Mouse (Mus musculus) macrophage (primary cell): Measurements from ENCODE around the gene Igsf21. TPM values are rescaled to one million over a fixed set of nuclear protein-coding genes. Genes with fewer than 3 reads are reported as not detected.

Experiments used
- H3K27ac ChIP-seq: fragments of 350-480 bp; formaldehyde crosslinking; 2 replicates; pipeline ENCODE4 v1.9.0; 2021
- H3K36me3 ChIP-seq: fragments of 350-480 bp; formaldehyde crosslinking; 2 replicates; pipeline ENCODE4 v1.9.0; 2021; ENCODE audit errors: inconsistent target
- H3K4me3 ChIP-seq: fragments of 350-480 bp; formaldehyde crosslinking; 2 replicates; pipeline ENCODE4 v1.9.0; 2021; ENCODE audit errors: inconsistent target
- H3K79me2 ChIP-seq: fragments of 350-480 bp; formaldehyde crosslinking; 2 replicates; pipeline ENCODE4 v1.9.0; 2021; ENCODE audit errors: inconsistent target
- whole genome bisulfite sequencing: methylation state at CpG from one replicate; pipeline ENCODE4 v1.1.7; 2026; ENCODE audit warnings: inconsistent platforms; ENCODE audit not compliant: missing documents; 5-methylcytosine and 5-hydroxymethylcytosine counted together
- polyA plus RNA-seq: library from polyadenylated mRNA; stranded (reverse); fragments of 250-400 nt; gene quantifications from 3 replicates; pipeline ENCODE4 v1.2.4, GENCODE M21; 2018; ENCODE audit warnings: inconsistent platforms

The Igsf21 gene
- polyA plus RNA-seq, 1 experiment from 2014 or later, result not detected

GRCm38 (mm10) chr4:140023833-140024232 lies 222.8 kb downstream of the Igsf21 start:
- H3K27ac ChIP-seq, result no peak overlapping the region
- H3K4me3 ChIP-seq, result no peak overlapping the region
- no peaks in the 10 kb centered on the region for H3K79me2 ChIP-seq
- 59% methylated on average over 6 of the region's 6 CpGs for WGBS
- no peaks in the 10 kb centered on the region for H3K36me3 ChIP-seq

GRCm38 (mm10) chr4:140015916-140016315 lies 230.7 kb downstream of the Igsf21 start:
- no peaks in the 10 kb centered on the region for H3K79me2 ChIP-seq
- H3K27ac ChIP-seq, result no peak overlapping the region
- 62% methylated on average over 7 of the region's 7 CpGs for WGBS
- H3K36me3 ChIP-seq, result no peaks in the 10 kb centered on the region
- no peak overlapping the region for H3K4me3 ChIP-seq

GRCm38 (mm10) chr4:140010728-140011470 lies 235.7 kb downstream of the Igsf21 start:
- Histone ChIP-seq H3K79me2 (no peaks in the 10 kb centered on the region), H3K4me3 (no peak overlapping the region), H3K27ac (no peak overlapping the region), H3K36me3 (no peaks in the 10 kb centered on the region)
- 74% methylated on average over 11 of the region's 11 CpGs for WGBS

- Histone ChIP-seq H3K4me3 (no peak overlapping the region), H3K27ac (no peak overlapping the region), H3K79me2 (no peaks in the 10 kb centered on the region), H3K36me3 (no peaks in the 10 kb centered on the region)
- 9% methylated on average over 5 of the region's 5 CpGs for WGBS
Measured at GRCm38 (mm10) chr4:140004932-140005331, 241.7 kb downstream of the Igsf21 start.

GRCm38 (mm10) chr4:140004170-140004569 lies 242.4 kb downstream of the Igsf21 start:
- H3K4me3 ChIP-seq, result no peak overlapping the region
- 8% methylated on average over 12 of the region's 12 CpGs for WGBS
- no peak overlapping the region for H3K27ac ChIP-seq
- H3K79me2 ChIP-seq, result no peaks in the 10 kb centered on the region
- H3K36me3 ChIP-seq, result no peaks in the 10 kb centered on the region

GRCm38 (mm10) chr4:140002069-140002468 lies 244.5 kb downstream of the Igsf21 start:
- 16% methylated on average over 11 of the region's 12 CpGs for WGBS
- no peaks in the 10 kb centered on the region for H3K36me3 ChIP-seq
- H3K27ac ChIP-seq, result no peak overlapping the region
- H3K4me3 ChIP-seq, result no peak overlapping the region
- no peaks in the 10 kb centered on the region for H3K79me2 ChIP-seq

- Histone ChIP-seq H3K36me3 (no peaks in the 10 kb centered on the region), H3K27ac (no peak overlapping the region), H3K79me2 (no peaks in the 10 kb centered on the region), H3K4me3 (no peak overlapping the region)
- WGBS, result 94% methylated on average over 5 of the region's 5 CpGs
Measured at GRCm38 (mm10) chr4:140000911-140001310, 245.7 kb downstream of the Igsf21 start.

- Histone ChIP-seq H3K36me3 (no peaks in the 10 kb centered on the region), H3K27ac (no peak overlapping the region), H3K79me2 (no peaks in the 10 kb centered on the region), H3K4me3 (no peak overlapping the region)
- 77% methylated on average over 6 of the region's 7 CpGs for WGBS
Measured at GRCm38 (mm10) chr4:139999033-139999432, 247.6 kb downstream of the Igsf21 start.

GRCm38 (mm10) chr4:139995659-139996058 lies 250.9 kb downstream of the Igsf21 start:
- no peak overlapping the region for H3K27ac ChIP-seq
- 86% methylated on average over 8 of the region's 8 CpGs for WGBS

GRCm38 (mm10) chr4:139993111-139993755 lies 253.4 kb downstream of the Igsf21 start:
- Histone ChIP-seq H3K79me2 (no peaks in the 10 kb centered on the region), H3K27ac (no peak overlapping the region), H3K4me3 (no peak overlapping the region), H3K36me3 (no peaks in the 10 kb centered on the region)
- 25% methylated on average over 13 of the region's 16 CpGs for WGBS

More at GRCm38 (mm10) chr4:139995659-139996058, 250.9 kb downstream of the Igsf21 start:
- Histone ChIP-seq H3K4me3 (no peak overlapping the region), H3K79me2 (no peaks in the 10 kb centered on the region), H3K36me3 (no peaks in the 10 kb centered on the region)

GRCm38 (mm10) chr4:139986913-139987312 lies 259.7 kb downstream of the Igsf21 start:
- 55% methylated on average over 7 of the region's 7 CpGs for WGBS
- Histone ChIP-seq H3K27ac (no peak overlapping the region), H3K79me2 (no peaks in the 10 kb centered on the region)

GRCm38 (mm10) chr4:139978716-139979115 lies 267.9 kb downstream of the Igsf21 start:
- Histone ChIP-seq H3K79me2 (no peaks in the 10 kb centered on the region), H3K27ac (no peak overlapping the region), H3K4me3 (no peak overlapping the region), H3K36me3 (no peaks in the 10 kb centered on the region)
- WGBS, result 54% methylated on average over 5 of the region's 5 CpGs

More at GRCm38 (mm10) chr4:139986913-139987312, 259.7 kb downstream of the Igsf21 start:
- H3K36me3 ChIP-seq, result no peaks in the 10 kb centered on the region
- H3K4me3 ChIP-seq, result no peak overlapping the region

GRCm38 (mm10) chr4:139977308-139977781 lies 269.2 kb downstream of the Igsf21 start:
- Histone ChIP-seq H3K27ac (no peak overlapping the region), H3K4me3 (no peak overlapping the region), H3K79me2 (no peaks in the 10 kb centered on the region), H3K36me3 (no peaks in the 10 kb centered on the region)
- 30% methylated on average over 5 of the region's 5 CpGs for WGBS
